Comparison of ENCODE assay signal across 7 mouse cellular contexts in genomic region chr1:134059739-134060695, GRCm38 (mm10). TPM values are rescaled to one million over a fixed set of nuclear protein-coding genes. Genes with fewer than 3 reads are reported as not detected.
DNase-seq lines count a peak whose midpoint lies in the region; ATAC-seq and TF ChIP-seq lines count a peak whose summit lies in the region.

No protein-coding gene starts in this region.

- no peaks in the 10 kb centered on the region for H3K36me3 ChIP-seq in spleen, adult 2 months (ENCODE audit: control insufficient read depth, insufficient read depth, low read length)
- H3K36me3 ChIP-seq in erythroblast, embryonic 14.5 days (ENCODE audit: control insufficient read depth), result no peaks in the 10 kb centered on the region
- no peaks in the 10 kb centered on the region for H3K36me3 ChIP-seq in limb, embryonic 14.5 days (ENCODE audit: control insufficient read depth, insufficient read depth, low read length)

- H3K9ac ChIP-seq in limb, embryonic 14.5 days (ENCODE audit: low read depth, low read length, severe bottlenecking), result 0 out of 2 replicates have a peak overlapping the region, but pooled peaks have one; percentile 37

- no peak for TF ChIP-seq POLR2A in spleen, adult 2 months (IDR thresholded peaks at IDR 0.05; ENCODE audit: low read depth, low read length)
- no peak for TF ChIP-seq POLR2A in limb, embryonic 14.5 days (IDR thresholded peaks at IDR 0.05; ENCODE audit: borderline replicate concordance, extremely low read depth, insufficient read depth, insufficient read length)

- H3K27ac ChIP-seq in spleen, adult 2 months (ENCODE audit: insufficient read depth, low read length), result peak overlapping the region; percentile 99
- H3K27ac ChIP-seq in limb, embryonic 14.5 days (replicated peaks; ENCODE audit: low read depth, low read length), result peak overlapping the region; percentile 95

- intact Hi-C loops in gastrocnemius, postnatal 36 days (cut with DNase I), result loop anchor here (10.0 kb wide), 1 partner anchor 275 kb away; the partner anchor contains the start of gene Ppfia4

- TF ChIP-seq CTCF in spleen, adult 2 months (IDR thresholded peaks at IDR 0.05; ENCODE audit: extremely low read depth, insufficient read depth, insufficient read length, insufficient replicate concordance), result peak; percentile 72; the same call in 1 of the 2 replicates

- peak overlapping the region; percentile 68 for H3K4me2 ChIP-seq in limb, embryonic 14.5 days (replicated peaks; ENCODE audit: low read depth, low read length, severe bottlenecking)

- peaks cover 29% of the 10 kb centered on the region for H3K4me1 ChIP-seq in spleen, adult 2 months (ENCODE audit: control insufficient read depth, insufficient read depth, insufficient read length)
- peaks cover 91% of the 10 kb centered on the region for H3K4me1 ChIP-seq in erythroblast, embryonic 14.5 days (ENCODE audit: control insufficient read depth)
- peaks cover 47% of the 10 kb centered on the region for H3K4me1 ChIP-seq in limb, embryonic 14.5 days (ENCODE audit: control insufficient read depth, insufficient read depth, low read length)

- DNase-seq in spleen, adult 2 months (ENCODE audit: low read depth in 1 of 2, low spot score in 2 of 2), result peak; percentile 53 to 60
- no peak for DNase-seq in spleen, postnatal 4 days (ENCODE audit: low spot score in 2 of 2)
- no peak for DNase-seq in limb, embryonic 14.5 days (ENCODE audit: low spot score)
- no peak for DNase-seq in gastrocnemius, postnatal 36 days

- no peak for ATAC-seq in limb, embryonic 14.5 days (ENCODE audit: low FRiP score, low read depth)
- peak; percentile 25; the same call in 1 of the 2 replicates for ATAC-seq in neutrophil, adult 5-6 weeks (ENCODE audit: extremely low read depth, insufficient number of reproducible peaks, low FRiP score, poor library complexity, severe bottlenecking)
- no peak for ATAC-seq in monocyte, adult 5-6 weeks (replicated peaks; ENCODE audit: insufficient number of reproducible peaks, low FRiP score, low TSS enrichment, poor library complexity, severe bottlenecking)

- WGBS in spleen, adult 2 months, result 22% methylated on average over 16 of the region's 16 CpGs
- WGBS in limb, embryonic 14.5 days, result 64% methylated on average over 16 of the region's 16 CpGs

- H3K9me3 ChIP-seq in erythroblast, embryonic 14.5 days (ENCODE audit: control insufficient read depth, low read length), result peaks cover 8% of the 10 kb centered on the region; the same call in 1 of the 2 replicates
- no peaks in the 10 kb centered on the region for H3K9me3 ChIP-seq in limb, embryonic 14.5 days (ENCODE audit: control insufficient read depth, low read length)

- no peaks in the 10 kb centered on the region for H3K27me3 ChIP-seq in spleen, adult 2 months (ENCODE audit: control insufficient read depth, insufficient read depth, low read length)
- H3K27me3 ChIP-seq in erythroblast, embryonic 14.5 days (ENCODE audit: control insufficient read depth), result peaks cover 91% of the 10 kb centered on the region
- H3K27me3 ChIP-seq in limb, embryonic 14.5 days (ENCODE audit: control insufficient read depth, insufficient read depth, low read length), result no peaks in the 10 kb centered on the region

- H3K4me3 ChIP-seq in spleen, adult 2 months (ENCODE audit: extremely low read depth, insufficient read depth, insufficient read length), result peak overlapping the region; percentile 29; the same call in 1 of the 2 replicates
- H3K4me3 ChIP-seq in erythroblast, embryonic 14.5 days (replicated peaks), result peak overlapping the region; percentile 68
- peak overlapping the region; percentile 33 for H3K4me3 ChIP-seq in limb, embryonic 14.5 days (replicated peaks; ENCODE audit: low read length)

RNA-seq across cellular contexts. Expression of gene Btg2, which starts 18.9 kb away (rescaled TPM):
- polyA plus RNA-seq in spleen, adult 2 months (2012; rRNA removed), result 115 and 123 TPM in 2 replicates
- 13.2 and 14.8 TPM in 2 replicates for polyA plus RNA-seq in erythroblast, embryonic 14.5 days (2012)
- polyA plus RNA-seq in limb, embryonic 14.5 days (2012; rRNA removed), result 18.6 TPM in 2 replicates
- polyA plus RNA-seq in limb, embryonic 14.5 days (2014; fragmentation: Nextera tagmentation; extraction: Ambion mirVana), result 26.2 and 26.4 TPM in 2 replicates
- total RNA-seq in neutrophil, adult 5-6 weeks (2017), result 605 and 631 TPM in 2 replicates
- total RNA-seq in monocyte, adult 5-6 weeks (2017), result 390 to 783 TPM (median 430 TPM) in 3 replicates
- 10 to 100 TPM; 31.5 to 54.9 TPM for total RNA-seq in gastrocnemius, postnatal 36 days (2021)

RNA-seq across cellular contexts. Expression of gene Fmod, which starts 23.0 kb away (rescaled TPM):
- polyA plus RNA-seq in spleen, adult 2 months (2012; rRNA removed), result 10.6 and 12.4 TPM in 2 replicates
- not detected in 2 replicates for polyA plus RNA-seq in erythroblast, embryonic 14.5 days (2012)
- polyA plus RNA-seq in limb, embryonic 14.5 days (2012; rRNA removed), result 86.7 and 105 TPM in 2 replicates
- 75.1 and 79.5 TPM in 2 replicates for polyA plus RNA-seq in limb, embryonic 14.5 days (2014; fragmentation: Nextera tagmentation; extraction: Ambion mirVana)
- total RNA-seq in neutrophil, adult 5-6 weeks (2017), result not detected in 2 replicates
- not detected in 3 replicates for total RNA-seq in monocyte, adult 5-6 weeks (2017)
- 10 to 100 TPM; 80.2 to 86.9 TPM for total RNA-seq in gastrocnemius, postnatal 36 days (2021)

RNA-seq across cellular contexts. Expression of gene Chit1, which starts 51.0 kb away (rescaled TPM):
- 0.20 TPM in 1 of 2 replicates, not detected in the other for polyA plus RNA-seq in spleen, adult 2 months (2012; rRNA removed)
- polyA plus RNA-seq in erythroblast, embryonic 14.5 days (2012), result not detected in 2 replicates
- 0.33 TPM in 2 replicates for polyA plus RNA-seq in limb, embryonic 14.5 days (2012; rRNA removed)
- polyA plus RNA-seq in limb, embryonic 14.5 days (2014; fragmentation: Nextera tagmentation; extraction: Ambion mirVana), result 0.18 and 0.30 TPM in 2 replicates
- total RNA-seq in neutrophil, adult 5-6 weeks (2017), result 0.35 TPM in 1 of 2 replicates, not detected in the other
- total RNA-seq in monocyte, adult 5-6 weeks (2017), result 0.67 to 1.4 TPM (median 0.85 TPM) in 3 replicates
- total RNA-seq in gastrocnemius, postnatal 36 days (2021), result not detected

Comparison
In these comparisons a context has a peak if more than half of its experiments do, and no peak if none do; other contexts are left out.
1. DNase-seq: peak in spleen, adult 2 months (2 of 2); none in spleen, postnatal 4 days (0 of 2), limb, embryonic 14.5 days (single experiment) and gastrocnemius, postnatal 36 days (0 of 2).
2. RNA of gene Fmod, which starts 23.0 kb away (total RNA-seq): 80.2 to 86.9 TPM in gastrocnemius, postnatal 36 days; not detected in neutrophil, adult 5-6 weeks and not detected in monocyte, adult 5-6 weeks; every median in the first group is over 10 times any median in the second.
3. Peak in every context shown above with its lines, with median percentiles within 50 percentile points of each other: H3K4me3 ChIP-seq.